Mouse (Mus musculus) ES-Bruce4 (cell line): ENCODE data around the gene Pdzrn3.

Experiments used
- CTCF ChIP-seq: IDR thresholded peaks from one replicate; pipeline ENCODE4 v1.8.1; 2011; ENCODE audit warnings: low read depth, low read length
- EP300 ChIP-seq: IDR thresholded peaks from 2 replicates; pipeline ENCODE4 v1.6.1; 2011; ENCODE audit warnings: low read depth, low read length; ENCODE audit not compliant: insufficient read depth
- POLR2A ChIP-seq: IDR thresholded peaks from one replicate; pipeline ENCODE4 v1.8.1; 2011; ENCODE audit warnings: low read length; ENCODE audit not compliant: insufficient read depth

DNA sequence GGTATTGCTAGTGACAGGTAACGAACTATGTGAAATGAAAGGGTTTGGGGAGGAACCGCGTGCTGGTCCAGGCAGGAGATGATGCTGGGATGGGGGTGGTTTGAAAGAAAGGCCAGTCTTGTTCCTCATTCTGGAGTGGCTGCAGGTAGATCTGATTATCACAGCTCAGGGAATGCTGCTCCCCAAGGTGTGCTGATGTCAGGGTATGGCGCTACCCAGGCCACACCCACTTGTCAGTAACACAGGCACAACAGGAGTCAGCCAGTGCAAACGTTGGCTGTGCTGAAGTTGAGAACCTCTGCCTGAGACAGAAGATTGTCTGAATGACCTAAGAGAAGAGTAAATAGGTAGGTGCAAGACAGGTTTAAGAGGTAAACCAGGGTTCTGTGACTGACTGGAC, 4.7 kb downstream of the Pdzrn3 start:
- TF ChIP-seq CTCF (no peak), POLR2A (no peak), EP300 (no peak)
